Mouse (Mus musculus) liver, embryonic 11.5 days (tissue): ENCODE results near the gene Plekhg2. TPM values are rescaled to one million over a fixed set of nuclear protein-coding genes. Genes with fewer than 3 reads are reported as not detected.
A peak's percentile ranks its signal among the peaks of the same experiment; 100 is the strongest.

Source experiments
- ATAC-seq: fragments of 200-750 bp; cut with Nextera tagmentation; replicated peaks from 2 replicates; pipeline ENCODE4 v1.8.0; 2017; ENCODE audit warnings: moderate number of reproducible peaks, mild to moderate bottlenecking, moderate TSS enrichment, moderate library complexity; ENCODE audit not compliant: low FRiP score
- DNase-seq: peaks from one replicate; pipeline ENCODE4 v3.0.0-alpha.2; 2017; ENCODE audit warnings: low spot score
- H3K27ac ChIP-seq: fragments of 300-500 bp; sonication (generic); 2 replicates; pipeline ENCODE4 v1.5.1; 2014; ENCODE audit warnings: mild to moderate bottlenecking, low read depth, low read length, control low read depth
- H3K27me3 ChIP-seq: fragments of 300-500 bp; sonication (generic); replicated peaks from 2 replicates; pipeline ENCODE4 v1.6.1; 2014; ENCODE audit warnings: low read length, mixed read lengths; ENCODE audit not compliant: control insufficient read depth, insufficient read depth
- H3K36me3 ChIP-seq: fragments of 300-500 bp; sonication (generic); 2 replicates; pipeline ENCODE4 v1.6.1; 2014; ENCODE audit warnings: mild to moderate bottlenecking, low read length, moderate library complexity, mixed read lengths; ENCODE audit not compliant: control insufficient read depth, insufficient read depth
- H3K4me1 ChIP-seq: fragments of 300-500 bp; sonication (generic); replicated peaks from 2 replicates; pipeline ENCODE4 v1.6.1; 2014; ENCODE audit warnings: low read length, mixed read lengths; ENCODE audit not compliant: control insufficient read depth, insufficient read depth
- H3K4me2 ChIP-seq: fragments of 300-500 bp; sonication (generic); 2 replicates; pipeline ENCODE4 v1.6.1; 2014; ENCODE audit warnings: mild to moderate bottlenecking, control low read depth, moderate library complexity
- H3K4me3 ChIP-seq: fragments of 300-500 bp; sonication (generic); 2 replicates; pipeline ENCODE4 v1.5.1; 2014; ENCODE audit warnings: low read depth, low read length, control low read depth
- H3K9ac ChIP-seq: fragments of 300-500 bp; sonication (generic); 2 replicates; pipeline ENCODE4 v1.6.1; 2014; ENCODE audit warnings: low read depth, low read length, control low read depth
- H3K9me3 ChIP-seq: fragments of 300-500 bp; sonication (generic); 2 replicates; pipeline ENCODE4 v1.6.1; 2016; ENCODE audit warnings: low read length, inconsistent platforms, mixed read lengths; ENCODE audit not compliant: control insufficient read depth
- WGBS: fragments of 180-500 bp; shearing (Covaris S2); extraction: QIAGEN DNeasy Blood & Tissue Kit; methylation state at CpG from one replicate; pipeline ENCODE4 v1.1.7; 2014; 5-methylcytosine and 5-hydroxymethylcytosine counted together
- polyA plus RNA-seq: library from polyadenylated mRNA; unstranded; fragments of >200 nt; fragmentation: Nextera tagmentation; extraction: Ambion mirVana; gene quantifications from 2 replicates; pipeline ENCODE4 v1.2.1, GENCODE M21; 2014

The Plekhg2 gene
- polyA plus RNA-seq = 29.2 and 34.4 TPM in 2 replicates

DNA sequence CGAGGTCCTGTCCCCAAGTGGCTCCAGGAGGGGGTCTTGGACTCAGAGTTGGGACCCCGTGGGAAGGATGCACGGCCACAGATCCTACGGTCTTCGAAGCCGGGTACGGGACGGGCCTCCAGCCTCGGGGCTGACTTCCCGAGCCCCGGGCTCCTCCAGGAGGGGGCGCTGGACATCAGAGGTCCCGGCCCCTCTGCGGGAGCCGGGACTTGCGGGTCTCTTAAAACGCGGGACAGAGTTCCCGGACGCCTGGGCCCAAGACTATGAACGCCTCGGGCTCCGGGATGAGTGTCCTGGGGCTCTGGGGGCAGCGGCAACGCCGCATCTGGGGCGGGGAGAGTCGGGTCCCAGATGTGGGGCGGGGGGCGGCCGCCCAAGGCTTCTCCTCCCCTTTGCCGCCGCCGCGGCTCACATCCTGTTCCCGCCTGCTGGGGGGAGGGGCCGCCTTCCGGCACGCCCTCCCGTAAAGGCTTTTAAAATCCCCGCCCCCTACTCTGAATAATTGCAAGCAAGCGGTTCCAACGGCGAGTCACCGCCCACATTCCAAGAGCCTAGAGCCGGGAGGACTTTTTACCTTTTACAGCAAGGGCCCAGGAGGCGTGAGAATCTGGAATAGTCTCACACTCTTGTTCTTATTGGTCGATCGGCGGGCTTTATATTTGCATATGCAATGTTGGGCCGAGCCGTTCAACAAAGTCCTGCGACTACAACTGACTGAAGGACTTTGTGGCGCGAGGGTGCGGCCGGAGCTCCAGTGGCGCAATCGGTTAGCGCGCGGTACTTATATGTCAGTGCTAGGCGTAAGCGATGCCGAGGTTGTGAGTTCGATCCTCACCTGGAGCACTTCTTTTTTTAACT is at the start of gene Plekhg2:
Gene Plekhg2 (minus strand): TSS at position 349 of the 858 bp plus-strand sequence.
- Histone ChIP-seq H3K4me1 (peaks cover 39% of the 10 kb centered on the region), H3K9ac (peak within 1 kb of the TSS; percentile 82), H3K27ac (peak within 1 kb of the TSS; percentile 93), H3K27me3 (no peaks in the 10 kb centered on the region), H3K9me3 (no peaks in the 10 kb centered on the region), H3K36me3 (peaks cover 3% of the 10 kb centered on the region; the same call in 1 of the 2 replicates), H3K4me2 (peak within 1 kb of the TSS; percentile 100), H3K4me3 (peak within 1 kb of the TSS; percentile 80)
- WGBS = under 1% methylated on average over 66 of the region's 66 CpGs
- ATAC-seq (peak; percentile 86), DNase-seq (peak; percentile 99)

DNA sequence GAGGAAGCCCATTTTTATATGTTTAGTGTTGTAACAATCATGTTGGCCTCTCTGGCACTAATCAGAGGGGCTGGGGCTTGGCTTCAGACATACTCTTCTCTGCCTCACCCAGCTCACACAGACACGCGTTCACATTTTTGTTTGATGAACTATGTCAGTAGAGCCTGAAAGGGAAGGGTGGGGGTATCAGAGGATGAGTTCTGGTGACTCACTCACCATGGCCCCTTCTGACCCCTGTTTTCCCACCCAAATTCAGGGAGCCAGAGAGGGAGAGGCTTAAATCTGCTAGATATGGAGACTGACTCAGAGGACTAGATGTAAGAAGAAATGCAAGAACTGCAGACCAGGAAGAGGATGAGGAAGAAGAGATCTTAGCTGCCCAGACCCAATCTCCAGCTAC is 47.0 kb upstream of the Plekhg2 start:
- Histone ChIP-seq H3K36me3 (peaks cover 49% of the 10 kb centered on the region), H3K27me3 (no peaks in the 10 kb centered on the region), H3K27ac (no peak overlapping the region), H3K4me2 (no peak overlapping the region), H3K4me3 (no peak overlapping the region), H3K9me3 (no peaks in the 10 kb centered on the region), H3K4me1 (no peaks in the 10 kb centered on the region), H3K9ac (no peak overlapping the region)
- 98% methylated on average over 2 of the region's 2 CpGs for WGBS
- DNase-seq (no peak), ATAC-seq (no peak)

DNA sequence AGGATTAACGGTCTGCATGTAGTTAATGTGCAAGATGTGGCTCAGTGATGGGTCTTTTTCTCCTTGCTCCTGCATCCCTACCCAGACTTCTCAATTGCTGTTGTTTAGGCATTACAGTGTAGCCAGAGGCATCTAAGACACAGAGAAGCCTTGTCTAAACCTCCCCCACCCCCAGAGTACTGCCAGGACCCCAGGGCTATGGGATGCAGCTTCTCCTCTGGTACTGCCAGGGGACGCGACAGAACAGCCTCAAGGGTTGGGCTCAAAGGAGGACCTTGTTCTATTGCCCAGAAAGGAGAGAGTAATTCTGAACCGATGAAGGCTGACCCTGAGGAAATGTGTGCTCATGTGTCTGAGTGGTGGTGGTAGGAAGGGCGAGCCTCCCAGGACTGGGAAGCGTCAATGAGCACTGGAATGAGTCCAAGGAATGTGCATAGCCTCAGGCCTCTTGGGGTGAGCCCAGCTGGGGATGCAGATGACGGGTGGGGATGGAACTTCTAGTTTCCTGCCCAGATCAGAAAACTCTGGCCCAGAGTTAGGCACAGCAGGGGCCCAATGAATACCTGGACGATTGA is 45.8 kb upstream of the Plekhg2 start:
- Histone ChIP-seq H3K4me3 (no peak overlapping the region), H3K4me1 (no peaks in the 10 kb centered on the region), H3K36me3 (peaks cover 55% of the 10 kb centered on the region), H3K4me2 (no peak overlapping the region), H3K27me3 (no peaks in the 10 kb centered on the region), H3K9ac (no peak overlapping the region), H3K9me3 (no peaks in the 10 kb centered on the region), H3K27ac (no peak overlapping the region)
- WGBS = 90% methylated on average over 8 of the region's 8 CpGs
- DNase-seq (no peak), ATAC-seq (no peak)

DNA sequence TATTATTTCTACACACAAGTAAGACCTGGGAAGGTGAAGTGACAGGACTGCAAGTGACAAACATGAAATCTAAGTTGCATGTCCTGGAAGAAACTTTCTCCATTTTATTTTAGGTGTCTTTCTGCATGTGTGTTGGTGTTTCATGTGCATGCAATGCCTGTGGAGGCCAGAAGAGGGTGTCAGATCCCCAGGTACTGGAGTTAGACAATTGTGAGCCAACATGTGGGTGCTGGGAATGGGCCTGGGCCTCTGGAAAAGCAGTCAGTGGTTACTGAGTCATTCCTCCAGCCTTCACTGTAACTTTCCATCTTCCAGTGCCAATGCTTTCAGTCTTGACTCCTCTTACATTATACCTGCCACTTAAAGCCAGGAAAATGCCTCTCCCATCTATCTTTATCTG is 45.0 kb upstream of the Plekhg2 start:
- DNase-seq = no peak
- H3K9ac ChIP-seq = no peak overlapping the region
- no peaks in the 10 kb centered on the region for H3K4me1 ChIP-seq
- no peak overlapping the region for H3K4me3 ChIP-seq
- peaks cover 52% of the 10 kb centered on the region for H3K36me3 ChIP-seq
- H3K4me2 ChIP-seq = no peak overlapping the region
- no peaks in the 10 kb centered on the region for H3K9me3 ChIP-seq
- no peak for ATAC-seq
- no peaks in the 10 kb centered on the region for H3K27me3 ChIP-seq
- H3K27ac ChIP-seq = no peak overlapping the region

DNA sequence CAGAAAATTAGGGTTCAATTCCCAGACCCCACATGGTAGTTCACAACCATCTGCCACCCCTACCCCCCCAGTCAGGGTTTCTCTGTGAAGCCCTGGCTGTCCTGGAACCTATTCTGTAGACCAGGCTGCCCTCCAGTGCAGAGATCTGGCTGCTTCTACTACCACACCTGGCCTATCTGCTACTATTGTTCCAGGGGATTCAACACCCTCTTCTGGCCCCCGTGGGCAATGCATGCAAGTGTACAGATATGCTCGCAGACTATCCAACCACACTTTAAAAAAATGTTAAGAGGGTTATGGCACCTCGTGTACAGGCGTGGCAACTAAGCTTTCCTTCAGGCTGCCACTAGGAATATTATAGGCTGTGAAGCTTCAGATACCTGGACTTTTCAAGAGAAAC is 40.4 kb upstream of the Plekhg2 start:
- no peaks in the 10 kb centered on the region for H3K27me3 ChIP-seq
- H3K4me3 ChIP-seq = no peak overlapping the region
- 74% methylated on average over 4 of the region's 4 CpGs for WGBS
- no peaks in the 10 kb centered on the region for H3K4me1 ChIP-seq
- ATAC-seq = no peak; the same call in 1 of the 2 replicates
- H3K4me2 ChIP-seq = no peak overlapping the region
- H3K27ac ChIP-seq = no peak overlapping the region
- no peak for DNase-seq
- H3K9me3 ChIP-seq = no peaks in the 10 kb centered on the region
- H3K36me3 ChIP-seq = peaks cover 32% of the 10 kb centered on the region
- H3K9ac ChIP-seq = no peak overlapping the region; the same call in 1 of the 2 replicates

DNA sequence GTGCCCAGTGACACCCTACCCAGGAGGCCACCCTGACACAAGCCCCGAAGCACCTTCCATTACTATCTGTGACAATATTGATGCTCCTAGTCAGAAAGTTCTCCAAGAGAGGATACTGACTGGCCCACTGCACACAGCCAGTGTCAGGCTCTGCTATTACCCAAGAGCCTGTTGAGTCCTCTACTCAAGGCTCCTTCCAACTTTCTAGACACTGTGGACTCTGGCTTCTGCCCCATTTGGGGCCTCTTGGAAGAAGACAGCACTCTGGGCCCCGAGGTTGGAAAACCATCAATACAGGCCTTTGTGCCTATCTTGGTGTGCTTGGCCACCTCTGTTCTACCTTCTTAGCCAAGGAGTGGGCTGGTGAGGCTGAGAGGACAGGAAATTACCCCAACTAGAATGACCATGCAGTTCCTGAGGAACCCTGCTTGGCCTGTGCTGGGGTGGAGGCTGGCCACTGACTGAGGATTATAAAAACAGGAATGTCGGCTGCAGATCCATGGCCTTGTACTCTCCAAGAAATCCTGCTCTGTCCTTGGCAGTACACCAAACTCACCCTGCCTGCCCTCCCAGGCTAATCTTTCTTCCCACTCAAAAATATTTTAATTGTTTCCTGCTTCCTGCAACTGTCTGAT is 38.6 kb upstream of the Plekhg2 start:
- Histone ChIP-seq H3K27ac (no peak overlapping the region), H3K36me3 (peaks cover 38% of the 10 kb centered on the region), H3K4me2 (no peak overlapping the region), H3K9ac (no peak overlapping the region), H3K9me3 (no peaks in the 10 kb centered on the region), H3K27me3 (no peaks in the 10 kb centered on the region), H3K4me3 (no peak overlapping the region), H3K4me1 (no peaks in the 10 kb centered on the region)
- ATAC-seq = no peak
- no peak for DNase-seq
- 81% methylated on average over 3 of the region's 3 CpGs for WGBS

DNA sequence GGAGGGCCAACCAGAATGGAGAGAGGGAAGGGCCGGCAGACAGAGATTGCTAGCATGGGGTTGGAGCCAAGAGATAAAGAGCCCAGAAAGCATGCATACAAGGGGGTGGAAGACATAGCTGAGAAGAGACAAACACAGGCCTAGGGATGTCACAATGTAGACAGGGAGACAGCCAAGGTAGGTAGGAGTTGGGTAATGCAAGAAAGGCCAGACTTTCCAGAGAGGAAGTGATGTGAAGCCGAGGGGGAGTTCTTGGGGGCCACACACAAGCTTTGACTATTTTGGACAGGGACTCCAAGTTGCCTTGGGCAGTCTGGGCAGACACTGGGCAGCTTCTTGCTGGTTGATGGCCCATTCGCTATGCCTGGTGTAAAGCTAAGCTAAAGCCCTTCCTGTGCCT is 29.5 kb upstream of the Plekhg2 start:
- ATAC-seq (no peak), DNase-seq (no peak)
- H3K36me3 ChIP-seq = peaks cover 63% of the 10 kb centered on the region
- no peaks in the 10 kb centered on the region for H3K9me3 ChIP-seq
- no peaks in the 10 kb centered on the region for H3K27me3 ChIP-seq
- 72% methylated on average over 3 of the region's 3 CpGs for WGBS
- H3K4me1 ChIP-seq = no peaks in the 10 kb centered on the region
- no peak overlapping the region for H3K9ac ChIP-seq
- H3K27ac ChIP-seq = no peak overlapping the region
- H3K4me3 ChIP-seq = no peak overlapping the region
- H3K4me2 ChIP-seq = no peak overlapping the region

DNA sequence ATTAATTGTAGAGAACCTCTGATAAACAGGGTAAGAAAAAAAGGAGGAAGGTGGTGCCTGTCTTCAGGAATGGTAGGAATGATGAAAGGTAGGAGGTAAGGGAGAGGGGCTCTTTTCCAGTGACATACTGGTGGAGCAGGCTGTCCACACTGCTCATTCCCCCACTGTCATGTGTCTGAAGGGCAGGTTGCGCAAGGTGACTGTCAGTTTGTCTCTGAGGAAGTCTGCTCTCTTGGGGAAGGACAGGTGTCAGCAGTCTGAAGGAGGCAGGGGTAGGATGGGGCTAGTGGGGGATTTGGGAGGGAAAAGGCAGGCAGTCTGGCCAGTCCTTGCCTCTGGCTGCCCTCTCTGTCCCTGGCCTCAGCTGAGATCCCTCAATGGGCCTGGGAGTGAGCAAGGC is 28.6 kb upstream of the Plekhg2 start:
- Histone ChIP-seq H3K36me3 (peaks cover 63% of the 10 kb centered on the region), H3K9me3 (no peaks in the 10 kb centered on the region), H3K4me2 (no peak overlapping the region), H3K9ac (no peak overlapping the region), H3K27ac (no peak overlapping the region), H3K4me3 (no peak overlapping the region), H3K4me1 (no peaks in the 10 kb centered on the region), H3K27me3 (no peaks in the 10 kb centered on the region)
- WGBS = 95% methylated on average over 1 of the region's 1 CpGs
- DNase-seq (no peak), ATAC-seq (no peak)
